Mouse (Mus musculus): ENCODE data around the gene Zfp36l3. TPM values are rescaled to one million over a fixed set of nuclear protein-coding genes. Genes with fewer than 3 reads are reported as not detected.

Zfp36l3 gene
- polyA plus RNA-seq (2015; fragmentation: Nextera tagmentation; extraction: Ambion mirVana), result not detected in 2 replicates

GRCm38 (mm10) chrX:53776276-53776675 is at the start of gene Zfp36l3:
Zfp36l3 (minus strand) TSS chrX:53776394.

GRCm38 (mm10) chrX:53797519-53797918 is 21.3 kb upstream of the Zfp36l3 start, which contains the start of gene Xlr:
Xlr (minus strand) TSS chrX:53797706.

GRCm38 (mm10) chrX:53757736-53758135 is 18.5 kb downstream of the Zfp36l3 start, which contains the start of gene 1700013H16Rik:
1700013H16Rik (minus strand) TSS chrX:53757831.

GRCm38 (mm10) chrX:53724596-53724995 is 51.6 kb downstream of the Zfp36l3 start, which contains the start of gene 4930502E18Rik:
4930502E18Rik (plus strand) TSS chrX:53724826.

Other genes starting within 250 kb of the Zfp36l3 start
- 8.0 and 12.3 TPM in 2 replicates for gene Rtl8c, start 168.4 kb downstream of the Zfp36l3 start, polyA plus RNA-seq (2015; fragmentation: Nextera tagmentation; extraction: Ambion mirVana)
- gene Gm14597, start 167.4 kb downstream of the Zfp36l3 start, polyA plus RNA-seq (2015; fragmentation: Nextera tagmentation; extraction: Ambion mirVana), result not detected in 2 replicates
- 19.8 and 25.2 TPM in 2 replicates for gene Rtl8a, start 132.7 kb downstream of the Zfp36l3 start, polyA plus RNA-seq (2015; fragmentation: Nextera tagmentation; extraction: Ambion mirVana)
- 15.2 and 19.4 TPM in 2 replicates for gene Rtl8b, start 106.0 kb downstream of the Zfp36l3 start, polyA plus RNA-seq (2015; fragmentation: Nextera tagmentation; extraction: Ambion mirVana)
- gene 4930502E18Rik, start 51.6 kb downstream of the Zfp36l3 start, polyA plus RNA-seq (2015; fragmentation: Nextera tagmentation; extraction: Ambion mirVana), result 0.08 TPM in 1 of 2 replicates, not detected in the other
- not detected in 2 replicates for gene 1700013H16Rik, start 18.6 kb downstream of the Zfp36l3 start, polyA plus RNA-seq (2015; fragmentation: Nextera tagmentation; extraction: Ambion mirVana)
- 2.3 and 3.2 TPM in 2 replicates for gene Xlr, start 21.3 kb upstream of the Zfp36l3 start, polyA plus RNA-seq (2015; fragmentation: Nextera tagmentation; extraction: Ambion mirVana)

Data from spleen, postnatal 0 days (tissue).